Mouse (Mus musculus) E14TG2a.4 (cell line): ENCODE results near the gene Gm49383.
A peak's percentile ranks its signal among the peaks of the same experiment; 100 is the strongest.

Experiments
- H3K27me3 ChIP-seq: 2 replicates; pipeline ENCODE4 v1.6.1; 2014; ENCODE audit warnings: low read length, control low read depth; ENCODE audit not compliant: insufficient read depth
- H3K36me3 ChIP-seq: 2 replicates; pipeline ENCODE4 v1.6.1; 2014; ENCODE audit warnings: low read length, control low read depth; ENCODE audit not compliant: insufficient read depth
- H3K4me1 ChIP-seq: replicated peaks from 2 replicates; pipeline ENCODE4 v1.6.1; 2014; ENCODE audit warnings: low read depth, low read length, control low read depth
- H3K4me3 ChIP-seq: replicated peaks from 2 replicates; pipeline ENCODE4 v1.5.1; 2014; ENCODE audit warnings: mild to moderate bottlenecking, low read length
- H3K9me3 ChIP-seq: 2 replicates; pipeline ENCODE4 v1.6.1; 2014; ENCODE audit warnings: low read length, control low read depth
- CTCF ChIP-seq: conservative IDR thresholded peaks from 2 replicates; pipeline ENCODE4 v1.5.1; 2014; ENCODE audit warnings: low read length
- NANOG ChIP-seq: IDR thresholded peaks from 2 replicates; pipeline ENCODE4 v1.6.1; 2014; ENCODE audit warnings: borderline replicate concordance, low read length, mixed read lengths
- POU5F1 ChIP-seq: IDR thresholded peaks from 2 replicates; pipeline ENCODE4 v1.6.1; 2014; ENCODE audit warnings: low read length, borderline replicate concordance

Gm49383 gene

DNA sequence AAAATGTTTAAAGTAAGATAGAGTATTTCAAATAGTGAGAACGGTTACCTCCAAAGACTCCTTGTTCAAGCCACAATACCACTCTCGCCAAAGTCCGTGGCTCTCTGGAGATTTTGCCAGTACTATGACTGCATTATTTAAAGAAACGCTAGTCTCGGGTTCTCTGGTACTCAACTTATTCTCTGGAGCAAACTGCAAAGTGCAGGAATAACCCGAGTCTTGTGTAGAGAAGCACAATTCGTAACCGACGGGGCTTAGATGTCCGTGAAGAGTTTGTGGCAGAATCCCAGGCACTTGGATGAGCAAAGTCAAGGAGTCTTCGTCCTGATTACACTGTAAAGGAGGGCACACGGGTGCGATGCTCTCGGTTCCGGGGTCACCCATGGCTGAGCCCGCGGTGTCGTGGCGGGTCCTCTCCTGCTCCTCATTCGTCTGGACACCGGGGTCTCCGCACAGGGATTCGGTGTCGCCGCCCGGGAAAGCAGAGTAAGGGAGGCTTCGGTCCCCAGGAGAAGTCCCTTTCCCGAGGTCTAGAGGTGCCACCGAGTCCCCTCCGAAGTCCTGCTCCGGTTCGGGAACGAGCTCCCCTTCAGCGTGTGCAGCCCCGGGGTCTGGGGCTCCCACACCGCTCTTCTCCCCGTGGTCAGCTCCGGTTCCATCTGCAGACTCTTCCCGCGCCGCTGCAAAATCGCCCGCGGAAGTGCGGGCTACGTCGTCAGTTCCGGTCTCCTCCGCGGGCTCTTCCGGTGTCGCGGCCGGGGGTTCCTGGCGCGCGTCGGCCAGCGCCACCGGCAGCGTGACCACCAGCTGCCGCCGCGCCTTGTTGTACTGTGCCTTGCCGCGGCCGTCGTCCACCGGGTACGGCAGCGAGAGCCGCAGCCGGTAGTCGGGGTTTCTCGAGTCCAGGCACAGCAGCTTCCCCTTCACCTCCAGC, at the start of gene Gm49383:
TSS of gene Gm49383 (minus strand) at position 661 of the 934 bp plus-strand sequence.
- H3K4me1 ChIP-seq: peaks cover 36% of the 10 kb centered on the region
- TF ChIP-seq CTCF: no peak
- no peak for TF ChIP-seq NANOG
- no peak for TF ChIP-seq POU5F1

GRCm38 (mm10) chr12:69241771-69242431, 45.0 kb upstream of the Gm49383 start:
- no peak for TF ChIP-seq NANOG
- Histone ChIP-seq H3K27me3 (peaks cover 36% of the 10 kb centered on the region), H3K4me3 (peak overlapping the region; percentile 84), H3K9me3 (no peaks in the 10 kb centered on the region), H3K4me1 (peaks cover 6% of the 10 kb centered on the region; the same call in 1 of the 2 replicates), H3K36me3 (no peaks in the 10 kb centered on the region)

More for the DNA sequence above, at the start of gene Gm49383:
- H3K4me3 ChIP-seq: peak within 1 kb of the TSS; percentile 94
- peaks cover 6% of the 10 kb centered on the region; the same call in 1 of the 2 replicates for H3K27me3 ChIP-seq
- H3K9me3 ChIP-seq: no peaks in the 10 kb centered on the region
- peaks cover 36% of the 10 kb centered on the region for H3K36me3 ChIP-seq

DNA sequence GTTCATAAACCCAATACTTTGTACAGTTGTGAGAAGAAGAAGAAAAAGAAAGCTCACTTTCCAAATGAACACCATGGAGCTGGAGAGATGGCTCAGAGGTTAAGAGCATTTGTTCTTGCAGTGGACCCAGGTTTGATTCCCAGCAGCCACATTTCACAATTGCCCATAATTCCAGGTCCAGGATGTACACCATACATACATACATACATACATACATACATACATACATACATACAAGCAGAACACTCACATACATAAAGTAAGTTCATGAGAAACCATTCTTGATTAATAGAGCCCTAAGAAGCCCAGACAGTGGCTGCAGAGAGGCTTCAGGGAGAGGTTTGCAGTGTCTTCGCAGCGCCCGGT, 44.5 kb upstream of the Gm49383 start:
- peaks cover 36% of the 10 kb centered on the region for H3K27me3 ChIP-seq
- peaks cover 6% of the 10 kb centered on the region; the same call in 1 of the 2 replicates for H3K4me1 ChIP-seq
- TF ChIP-seq NANOG: no peak
- TF ChIP-seq POU5F1: no peak
- no peak for TF ChIP-seq CTCF
- H3K9me3 ChIP-seq: no peaks in the 10 kb centered on the region
- H3K36me3 ChIP-seq: no peaks in the 10 kb centered on the region
- H3K4me3 ChIP-seq: peak overlapping the region; percentile 84

- H3K36me3 ChIP-seq: no peaks in the 10 kb centered on the region
- H3K4me1 ChIP-seq: peaks cover 6% of the 10 kb centered on the region; the same call in 1 of the 2 replicates
- TF ChIP-seq POU5F1 (no peak), NANOG (no peak), CTCF (no peak)
- H3K9me3 ChIP-seq: no peaks in the 10 kb centered on the region
- peaks cover 36% of the 10 kb centered on the region for H3K27me3 ChIP-seq
- H3K4me3 ChIP-seq: peak within 1 kb of the TSS; percentile 84
Measured at GRCm38 (mm10) chr12:69240876-69241275, 44.0 kb upstream of the Gm49383 start, which contains the start of gene Klhdc1. Gene Klhdc1 (plus strand): TSS chr12:69241176.

GRCm38 (mm10) chr12:69238284-69238683, 41.4 kb upstream of the Gm49383 start:
- H3K4me3 ChIP-seq: no peak overlapping the region
- no peaks in the 10 kb centered on the region for H3K9me3 ChIP-seq
- peaks cover 6% of the 10 kb centered on the region; the same call in 1 of the 2 replicates for H3K4me1 ChIP-seq
- TF ChIP-seq POU5F1 (no peak), NANOG (no peak), CTCF (no peak)
- peaks cover 34% of the 10 kb centered on the region for H3K27me3 ChIP-seq
- H3K36me3 ChIP-seq: no peaks in the 10 kb centered on the region

GRCm38 (mm10) chr12:69235782-69236181, 38.9 kb upstream of the Gm49383 start:
- H3K9me3 ChIP-seq: no peaks in the 10 kb centered on the region
- peaks cover 12% of the 10 kb centered on the region for H3K27me3 ChIP-seq
- TF ChIP-seq CTCF: no peak
- no peak for TF ChIP-seq POU5F1
- no peak for TF ChIP-seq NANOG
- no peaks in the 10 kb centered on the region for H3K4me1 ChIP-seq
- H3K36me3 ChIP-seq: no peaks in the 10 kb centered on the region
- no peak overlapping the region for H3K4me3 ChIP-seq

GRCm38 (mm10) chr12:69229251-69229650, 32.3 kb upstream of the Gm49383 start:
- peaks cover 19% of the 10 kb centered on the region for H3K36me3 ChIP-seq
- H3K4me1 ChIP-seq: peaks cover 36% of the 10 kb centered on the region
- no peaks in the 10 kb centered on the region for H3K9me3 ChIP-seq
- no peak overlapping the region for H3K4me3 ChIP-seq
- TF ChIP-seq POU5F1 (no peak), CTCF (peak; percentile 74)
- H3K27me3 ChIP-seq: no peaks in the 10 kb centered on the region

- Histone ChIP-seq H3K4me1 (peaks cover 36% of the 10 kb centered on the region), H3K9me3 (no peaks in the 10 kb centered on the region), H3K27me3 (no peaks in the 10 kb centered on the region), H3K4me3 (peak within 1 kb of the TSS; percentile 88), H3K36me3 (peaks cover 33% of the 10 kb centered on the region)
- TF ChIP-seq POU5F1: no peak
- TF ChIP-seq NANOG: no peak
- TF ChIP-seq CTCF: no peak
Measured at GRCm38 (mm10) chr12:69227776-69228466, 31.0 kb upstream of the Gm49383 start, which contains the start of gene Pole2. Gene Pole2 (minus strand): TSS chr12:69228195.
